Mouse (Mus musculus) megakaryocyte, embryonic 14.5 days (primary cell): ENCODE data around the gene Hes3.

ENCODE experiments used
- FLI1 ChIP-seq: IDR thresholded peaks from 2 replicates; pipeline ENCODE4 v1.6.1; 2012; ENCODE audit warnings: low read length, inconsistent platforms, mixed read lengths
- GATA1 ChIP-seq: IDR thresholded peaks from 3 replicates; pipeline ENCODE4 v1.6.1; 2012; ENCODE audit warnings: mixed read lengths, low read length, inconsistent platforms, borderline replicate concordance

DNA sequence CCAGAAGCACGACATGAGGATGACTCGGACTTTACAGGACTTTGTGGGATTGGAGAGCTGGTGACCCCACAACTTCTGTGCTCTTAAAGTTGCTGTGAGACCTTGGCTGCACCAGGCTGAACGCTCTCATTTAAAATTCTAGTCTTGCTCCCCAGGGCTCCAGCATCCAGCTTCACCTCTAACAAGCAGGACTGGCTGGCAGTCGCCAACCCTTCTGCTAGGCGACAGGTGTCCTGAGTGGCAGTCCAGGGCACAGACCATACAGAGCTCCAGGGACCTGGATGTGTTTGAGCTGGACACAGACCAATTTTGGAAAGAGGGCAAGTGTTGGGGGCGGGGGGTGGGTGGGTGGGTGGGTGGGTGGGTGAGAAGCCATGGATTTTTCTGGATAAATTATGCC, 46.3 kb upstream of the Hes3 start:
- TF ChIP-seq GATA1 = no peak
- TF ChIP-seq FLI1 = no peak
